Mouse (Mus musculus): ENCODE measurements around the gene D5Ertd579e.

DNA sequence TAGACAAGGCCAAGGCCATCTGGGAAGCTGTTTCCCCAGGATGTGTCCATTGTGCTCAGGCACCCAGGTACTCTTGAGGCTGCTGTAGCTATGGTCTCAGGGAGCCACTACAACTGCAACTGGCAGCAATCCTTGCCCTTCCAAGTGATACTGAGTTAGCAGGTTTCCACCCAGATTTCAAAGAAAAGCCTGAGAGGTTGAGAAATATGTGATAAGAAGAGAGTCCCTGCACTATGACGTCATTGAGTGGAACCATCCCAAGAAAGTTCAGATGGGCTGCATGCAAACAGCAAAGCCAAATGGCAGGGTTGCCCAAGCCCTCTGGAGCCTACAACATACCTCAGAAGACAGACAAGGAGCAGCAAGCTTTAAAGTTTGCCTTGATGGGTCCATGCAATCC is 4.4 kb downstream of the D5Ertd579e start:
- no peak for TF ChIP-seq CTCF (IDR thresholded peaks at IDR 0.05; ENCODE audit: extremely low read depth, insufficient read length, insufficient replicate concordance, low read depth, low read length)
- no peak for TF ChIP-seq POLR2A (IDR thresholded peaks at IDR 0.05; ENCODE audit: low read depth, low read length)
